Mouse (Mus musculus) thymus, adult 2 months (tissue): ENCODE data around the gene L2hgdh. TPM values are rescaled to one million over a fixed set of nuclear protein-coding genes. Genes with fewer than 3 reads are reported as not detected.

Experiments
- DNase-seq: peaks from one replicate; pipeline ENCODE4 v3.0.0; 2021
- H3K27ac ChIP-seq: fragments of 200-500 bp; 2 replicates; pipeline ENCODE4 v1.5.1; 2012; ENCODE audit warnings: low read length, control low read depth; ENCODE audit not compliant: control insufficient read depth, insufficient read depth
- H3K27me3 ChIP-seq: fragments of 200-500 bp; 2 replicates; pipeline ENCODE4 v1.6.1; 2012; ENCODE audit warnings: mild to moderate bottlenecking, low read length, moderate library complexity, mixed read lengths; ENCODE audit not compliant: control insufficient read depth, insufficient read depth
- H3K36me3 ChIP-seq: fragments of 200-500 bp; 2 replicates; pipeline ENCODE4 v1.6.1; 2012; ENCODE audit warnings: mild to moderate bottlenecking, low read length, moderate library complexity; ENCODE audit not compliant: control insufficient read depth, insufficient read depth
- H3K4me1 ChIP-seq: fragments of 200-500 bp; replicated peaks from 2 replicates; pipeline ENCODE4 v1.6.1; 2012; ENCODE audit warnings: low read length; ENCODE audit not compliant: control insufficient read depth, insufficient read depth
- H3K4me3 ChIP-seq: fragments of 200-500 bp; 2 replicates; pipeline ENCODE4 v1.5.1; 2012; ENCODE audit warnings: mild to moderate bottlenecking, low read length, control low read depth, moderate library complexity; ENCODE audit not compliant: control insufficient read depth, insufficient read depth
- CTCF ChIP-seq: fragments of 200-500 bp; IDR thresholded peaks from 2 replicates; pipeline ENCODE4 v1.5.1; 2012; ENCODE audit warnings: mild to moderate bottlenecking, control low read depth, low read length, moderate library complexity, borderline replicate concordance; ENCODE audit not compliant: control insufficient read depth, poor library complexity, insufficient read depth; ENCODE audit errors: extremely low read depth
- POLR2A ChIP-seq: fragments of 200-500 bp; IDR thresholded peaks from 2 replicates; pipeline ENCODE4 v1.6.1; 2012; ENCODE audit warnings: mild to moderate bottlenecking, low read length, control low read depth, moderate library complexity; ENCODE audit not compliant: control insufficient read depth, poor library complexity, insufficient read depth; ENCODE audit errors: extremely low read depth
- WGBS: fragments of 180-500 bp; shearing (Covaris S2); methylation state at CpG from one replicate; pipeline ENCODE4 v1.1.7; 2018; 5-methylcytosine and 5-hydroxymethylcytosine counted together
- polyA plus RNA-seq: library from polyadenylated mRNA; depleted of rRNA; stranded (reverse); fragments of >200 nt; gene quantifications from 2 replicates; pipeline ENCODE4 v1.2.3, GENCODE M21; 2012

L2hgdh gene
- polyA plus RNA-seq, 1 experiment = 5.0 TPM

- Histone ChIP-seq H3K27me3 (no peaks in the 10 kb centered on the region; the same call in 1 of the 2 replicates), H3K36me3 (no peaks in the 10 kb centered on the region), H3K27ac (no peak overlapping the region), H3K4me1 (peaks cover 2% of the 10 kb centered on the region; the same call in 1 of the 2 replicates), H3K4me3 (no peak overlapping the region)
- no peak for TF ChIP-seq CTCF
- no peak for TF ChIP-seq POLR2A
- no peak for DNase-seq
- 92% methylated on average over 20 of the region's 20 CpGs for WGBS
These were observed 36.2 kb upstream of the L2hgdh start for GRCm38 (mm10) chr12:69760743-69761406.

- no peak for TF ChIP-seq CTCF
- Histone ChIP-seq H3K36me3 (no peaks in the 10 kb centered on the region), H3K27ac (no peak overlapping the region), H3K4me3 (no peak overlapping the region), H3K4me1 (peaks cover 2% of the 10 kb centered on the region; the same call in 1 of the 2 replicates), H3K27me3 (no peaks in the 10 kb centered on the region; the same call in 1 of the 2 replicates)
- 92% methylated on average over 6 of the region's 6 CpGs for WGBS
- no peak for DNase-seq
These were observed 35.3 kb upstream of the L2hgdh start for GRCm38 (mm10) chr12:69760014-69760413.

- H3K4me3 ChIP-seq = no peak overlapping the region
- H3K4me1 ChIP-seq = peaks cover 2% of the 10 kb centered on the region; the same call in 1 of the 2 replicates
- H3K27ac ChIP-seq = no peak overlapping the region
- H3K36me3 ChIP-seq = no peaks in the 10 kb centered on the region
- 69% methylated on average over 7 of the region's 7 CpGs for WGBS
- TF ChIP-seq CTCF = no peak
- TF ChIP-seq POLR2A = no peak
- DNase-seq = no peak
- H3K27me3 ChIP-seq = no peaks in the 10 kb centered on the region; the same call in 1 of the 2 replicates
These were observed 34.7 kb upstream of the L2hgdh start for GRCm38 (mm10) chr12:69759267-69759885.

DNA sequence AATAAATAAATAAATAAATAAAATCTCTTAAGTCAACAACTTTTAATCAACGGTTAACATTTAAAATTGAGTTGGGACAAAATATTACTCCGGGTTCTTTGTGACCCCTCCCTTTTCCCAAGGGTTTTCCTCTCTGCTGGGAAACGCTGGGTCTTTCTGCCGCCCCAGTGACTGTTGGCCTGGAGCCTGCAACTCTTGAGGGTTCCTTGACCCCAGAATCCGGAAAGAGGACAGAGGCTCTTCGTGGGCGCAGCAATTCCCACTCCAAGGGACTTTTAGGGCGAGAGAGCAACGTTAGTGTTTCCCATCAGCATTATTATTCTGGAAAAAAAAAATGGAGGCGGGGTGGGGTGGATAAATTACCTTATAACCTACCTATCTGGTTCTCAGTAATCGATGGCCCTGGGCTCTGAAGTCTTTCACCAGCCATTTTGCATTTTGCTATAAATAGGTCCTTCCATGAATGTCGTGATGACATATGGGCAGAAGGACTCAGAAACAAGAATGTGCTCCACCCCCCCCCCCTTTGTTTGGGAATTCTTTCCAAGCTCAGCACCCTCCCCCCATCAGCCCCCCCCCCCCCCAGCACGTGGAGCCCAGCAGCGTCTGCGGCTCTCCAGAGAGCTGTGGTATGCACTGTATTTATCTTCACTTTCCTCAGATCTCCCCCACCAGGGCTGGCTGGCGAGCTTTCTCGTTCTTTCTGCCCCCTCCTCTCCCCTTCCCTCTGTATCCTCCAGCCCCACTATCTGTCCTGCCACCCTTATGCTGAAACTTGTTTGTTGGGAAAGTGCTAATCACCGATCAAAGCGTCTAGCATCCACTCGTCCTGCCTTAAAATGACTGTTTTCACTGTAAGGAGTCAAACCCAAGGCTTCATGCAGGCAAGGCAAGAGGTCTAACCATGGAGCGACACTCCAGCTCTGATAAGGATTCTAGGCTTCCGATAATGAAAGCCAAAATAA is 33.8 kb upstream of the L2hgdh start:
- 31% methylated on average over 22 of the region's 22 CpGs for WGBS
- TF ChIP-seq POLR2A = no peak
- TF ChIP-seq CTCF = no peak
- Histone ChIP-seq H3K4me1 (peaks cover 2% of the 10 kb centered on the region; the same call in 1 of the 2 replicates), H3K27ac (no peak overlapping the region), H3K27me3 (no peaks in the 10 kb centered on the region; the same call in 1 of the 2 replicates), H3K36me3 (no peaks in the 10 kb centered on the region), H3K4me3 (no peak overlapping the region)
- no peak for DNase-seq

DNA sequence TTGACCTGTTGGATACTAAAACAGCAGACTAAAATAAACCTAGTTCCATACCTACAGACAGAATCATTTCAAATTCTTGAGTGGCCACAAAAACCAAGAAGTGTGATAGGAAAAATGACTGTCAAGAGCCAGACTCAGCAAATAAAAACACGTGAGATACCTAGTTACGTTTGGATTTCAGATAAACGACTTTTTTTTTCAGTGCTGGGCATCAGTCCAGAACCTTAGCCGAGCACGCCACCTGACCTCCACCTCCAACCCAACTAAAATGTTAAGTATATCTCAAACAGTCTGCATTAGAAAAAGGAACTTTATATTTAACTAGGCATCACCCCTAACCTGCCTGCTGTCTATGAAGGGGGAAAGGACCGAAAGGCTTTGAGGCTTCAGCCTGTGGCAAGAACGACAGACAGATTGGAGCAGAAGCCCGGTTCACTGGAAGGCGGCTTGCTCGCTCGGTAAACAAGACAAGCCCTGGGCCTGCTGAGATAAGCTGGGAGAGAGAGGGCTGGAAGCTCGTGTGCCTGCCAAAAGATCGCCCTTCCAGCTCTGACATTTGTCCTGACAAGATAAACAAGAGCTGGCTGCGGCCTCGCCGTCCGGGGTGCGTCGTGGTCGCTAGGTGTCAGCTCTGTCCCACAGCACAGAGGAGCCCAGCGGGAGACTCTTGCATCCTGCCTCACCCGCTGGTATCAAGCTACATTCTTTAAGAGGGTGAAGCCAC is 32.9 kb upstream of the L2hgdh start:
- H3K27ac ChIP-seq = no peak overlapping the region
- peak; percentile 71 for DNase-seq
- TF ChIP-seq CTCF (peak; percentile 84; the same call in 1 of the 2 replicates), POLR2A (no peak)
- no peak overlapping the region for H3K4me3 ChIP-seq
- no peaks in the 10 kb centered on the region; the same call in 1 of the 2 replicates for H3K27me3 ChIP-seq
- 22% methylated on average over 22 of the region's 22 CpGs for WGBS
- peaks cover 2% of the 10 kb centered on the region; the same call in 1 of the 2 replicates for H3K4me1 ChIP-seq
- H3K36me3 ChIP-seq = no peaks in the 10 kb centered on the region

GRCm38 (mm10) chr12:69756015-69756414 is 31.3 kb upstream of the L2hgdh start:
- Histone ChIP-seq H3K36me3 (no peaks in the 10 kb centered on the region), H3K4me1 (peaks cover 2% of the 10 kb centered on the region; the same call in 1 of the 2 replicates), H3K27me3 (no peaks in the 10 kb centered on the region; the same call in 1 of the 2 replicates), H3K27ac (no peak overlapping the region), H3K4me3 (no peak overlapping the region)
- no peak for DNase-seq
- 90% methylated on average over 5 of the region's 5 CpGs for WGBS
- TF ChIP-seq CTCF = no peak
- no peak for TF ChIP-seq POLR2A
